Mouse (Mus musculus) ES-E14 (cell line): ENCODE measurements around the gene Cplx3.

ENCODE experiments used
- CHD2 ChIP-seq: IDR thresholded peaks from 2 replicates; pipeline ENCODE4 v1.6.1; 2014; ENCODE audit warnings: mild to moderate bottlenecking, low read depth, low read length, inconsistent platforms
- MAFK ChIP-seq: IDR thresholded peaks from 2 replicates; pipeline ENCODE4 v1.6.1; 2014; ENCODE audit warnings: mild to moderate bottlenecking, low read depth, low read length, inconsistent platforms; ENCODE audit not compliant: insufficient read depth
- ZC3H11A ChIP-seq: IDR thresholded peaks from 2 replicates; pipeline ENCODE4 v1.6.1; 2012; ENCODE audit warnings: low read depth, mild to moderate bottlenecking, inconsistent platforms, low read length, borderline replicate concordance

DNA sequence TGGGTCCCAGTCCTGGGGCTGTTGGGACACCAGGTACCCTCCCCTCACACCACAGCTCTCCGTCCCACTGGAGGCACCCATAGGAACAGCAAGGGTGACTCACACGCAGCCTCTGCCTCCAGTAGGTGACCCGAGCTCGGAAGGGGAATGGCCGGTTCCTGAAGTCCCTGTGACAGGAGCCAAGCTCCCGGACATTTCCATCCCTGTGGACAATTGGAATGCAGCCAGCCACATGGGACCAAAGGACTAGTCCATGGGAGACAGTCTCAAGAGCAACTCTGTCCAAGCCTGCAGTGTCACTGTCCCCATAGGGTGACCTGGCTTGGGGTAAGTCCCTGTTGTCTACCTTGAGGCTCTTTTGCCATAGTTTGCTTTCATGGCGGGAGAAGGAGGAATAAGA is 7.9 kb upstream of the Cplx3 start:
- TF ChIP-seq MAFK (no peak), ZC3H11A (no peak), CHD2 (no peak)
